Mouse (Mus musculus): ENCODE data around the gene Anapc15-ps. TPM values are rescaled to one million over a fixed set of nuclear protein-coding genes. Genes with fewer than 3 reads are reported as not detected.

Gene Anapc15-ps
- polyA plus RNA-seq, 1 experiment = not detected

- DNase-seq (ENCODE audit: low read depth in 1 of 2, low spot score in 2 of 2) = no peak
- Histone ChIP-seq H3K4me1 (ENCODE audit: control insufficient read depth, insufficient read depth, insufficient read length) (no peaks in the 10 kb centered on the region), H3K27ac (ENCODE audit: insufficient read depth, low read length) (no peak overlapping the region), H3K36me3 (ENCODE audit: control insufficient read depth, insufficient read depth, low read length) (no peaks in the 10 kb centered on the region), H3K4me3 (ENCODE audit: extremely low read depth, insufficient read depth, insufficient read length) (no peak overlapping the region), H3K27me3 (ENCODE audit: control insufficient read depth, insufficient read depth, low read length) (no peaks in the 10 kb centered on the region)
- 90% methylated on average over 6 of the region's 6 CpGs for WGBS
- TF ChIP-seq POLR2A (IDR thresholded peaks at IDR 0.05; ENCODE audit: low read depth, low read length) (no peak), CTCF (IDR thresholded peaks at IDR 0.05; ENCODE audit: extremely low read depth, insufficient read depth, insufficient read length, insufficient replicate concordance) (no peak)
Measured at GRCm38 (mm10) chr10:95625300-95625699, 48.0 kb downstream of the Anapc15-ps start.

- DNase-seq (ENCODE audit: low read depth in 1 of 2, low spot score in 2 of 2) = no peak
- H3K27me3 ChIP-seq (ENCODE audit: control insufficient read depth, insufficient read depth, low read length) = no peaks in the 10 kb centered on the region
- H3K36me3 ChIP-seq (ENCODE audit: control insufficient read depth, insufficient read depth, low read length) = no peaks in the 10 kb centered on the region
- TF ChIP-seq CTCF (IDR thresholded peaks at IDR 0.05; ENCODE audit: extremely low read depth, insufficient read depth, insufficient read length, insufficient replicate concordance) = no peak
- TF ChIP-seq POLR2A (IDR thresholded peaks at IDR 0.05; ENCODE audit: low read depth, low read length) = no peak
- H3K4me1 ChIP-seq (ENCODE audit: control insufficient read depth, insufficient read depth, insufficient read length) = no peaks in the 10 kb centered on the region
- no peak overlapping the region for H3K27ac ChIP-seq (ENCODE audit: insufficient read depth, low read length)
- H3K4me3 ChIP-seq (ENCODE audit: extremely low read depth, insufficient read depth, insufficient read length) = no peak overlapping the region
- WGBS = 70% methylated on average over 5 of the region's 5 CpGs
Measured at GRCm38 (mm10) chr10:95624007-95624406, 49.2 kb downstream of the Anapc15-ps start.

DNA sequence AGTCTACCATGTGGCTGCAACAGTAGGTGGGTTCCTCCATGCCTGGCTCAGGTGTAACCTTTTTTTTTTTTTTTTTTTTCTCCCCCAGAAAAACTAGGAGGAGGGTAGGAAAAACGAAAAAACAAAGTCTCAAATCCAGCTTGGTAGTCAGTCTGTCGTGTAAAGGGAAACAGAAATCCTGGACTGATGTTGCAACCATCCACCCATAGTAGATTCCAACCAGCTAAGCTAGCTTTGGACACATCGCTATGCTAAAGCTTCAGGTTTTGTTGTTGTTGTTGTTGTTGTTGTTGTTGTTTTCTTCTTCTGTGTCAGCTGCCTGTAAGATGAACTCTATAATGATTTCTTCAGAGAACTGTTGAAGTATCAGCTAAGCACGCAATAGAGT lies 49.7 kb downstream of the Anapc15-ps start:
- no peak for TF ChIP-seq POLR2A (IDR thresholded peaks at IDR 0.05; ENCODE audit: low read depth, low read length)
- WGBS = 86% methylated on average over 4 of the region's 4 CpGs

More for the DNA sequence above, 49.7 kb downstream of the Anapc15-ps start:
- H3K27ac ChIP-seq (ENCODE audit: insufficient read depth, low read length) = no peak overlapping the region
- H3K4me3 ChIP-seq (ENCODE audit: extremely low read depth, insufficient read depth, insufficient read length) = no peak overlapping the region
- no peak for DNase-seq (ENCODE audit: low read depth in 1 of 2, low spot score in 2 of 2)
- H3K36me3 ChIP-seq (ENCODE audit: control insufficient read depth, insufficient read depth, low read length) = no peaks in the 10 kb centered on the region
- no peaks in the 10 kb centered on the region for H3K4me1 ChIP-seq (ENCODE audit: control insufficient read depth, insufficient read depth, insufficient read length)
- no peaks in the 10 kb centered on the region for H3K27me3 ChIP-seq (ENCODE audit: control insufficient read depth, insufficient read depth, low read length)

Other genes with a start within 250 kb of the Anapc15-ps start
- 27.3 and 27.8 TPM in 2 replicates for gene Mrpl42, start 171.5 kb downstream of the Anapc15-ps start, polyA plus RNA-seq (2012; rRNA removed)
- 21.5 and 26.4 TPM in 2 replicates for gene Ube2n, start 158.3 kb downstream of the Anapc15-ps start, polyA plus RNA-seq (2012; rRNA removed)
- gene Nudt4, start 109.3 kb downstream of the Anapc15-ps start, polyA plus RNA-seq (2012; rRNA removed) = 8.0 and 9.9 TPM in 2 replicates
- gene Gm33543, start 169.5 kb upstream of the Anapc15-ps start, polyA plus RNA-seq (2012; rRNA removed) = not detected in 2 replicates

Data from spleen, adult 2 months (tissue).